Mouse (Mus musculus) heart, adult 18-20 months (tissue): ENCODE data around the gene Cbx5. TPM values are rescaled to one million over a fixed set of nuclear protein-coding genes. Genes with fewer than 3 reads are reported as not detected.
A peak's percentile ranks its signal among the peaks of the same experiment; 100 is the strongest.

Experiments
- DNase-seq, 2 experiments: peaks; one replicate each; pipeline ENCODE4 v3.0.0; 2021 to 2022; ENCODE audit warnings: mixed read lengths in 1 of 2
- total RNA-seq, 2 experiments: library from RNA; stranded (reverse); gene quantifications; 2 replicates each; pipeline ENCODE4 v1.2.3; 2021

Gene Cbx5
- total RNA-seq, 2 experiments from 2014 or later = 49.8 to 53.1 TPM

GRCm38 (mm10) chr15:103214971-103215907, 24.4 kb downstream of the Cbx5 start:
- peak; percentile 87 to 91 for DNase-seq

- peak; percentile 34 to 35 for DNase-seq
Measured at GRCm38 (mm10) chr15:103214149-103214548, 25.5 kb downstream of the Cbx5 start.

- peak in 1 of 2 experiments; percentile 36 for DNase-seq
Measured at GRCm38 (mm10) chr15:103205156-103205555, 34.5 kb downstream of the Cbx5 start.

- peak; percentile 82 to 86 for DNase-seq
Measured at GRCm38 (mm10) chr15:103202088-103202793, 37.4 kb downstream of the Cbx5 start.

- no peak for DNase-seq
Measured at GRCm38 (mm10) chr15:103197785-103198184, 41.8 kb downstream of the Cbx5 start.

GRCm38 (mm10) chr15:103196835-103197234, 42.8 kb downstream of the Cbx5 start:
- DNase-seq = no peak

GRCm38 (mm10) chr15:103193606-103194005, 46.0 kb downstream of the Cbx5 start:
- DNase-seq = peak; percentile 41 to 64

- DNase-seq = peak in 1 of 2 experiments; percentile 65
Measured at GRCm38 (mm10) chr15:103190531-103191462, 48.8 kb downstream of the Cbx5 start.

- no peak for DNase-seq
Measured at GRCm38 (mm10) chr15:103190083-103190482, 49.5 kb downstream of the Cbx5 start.

GRCm38 (mm10) chr15:103187803-103188202, 51.8 kb downstream of the Cbx5 start:
- DNase-seq = no peak

- DNase-seq = peak; percentile 58 to 76
Measured at GRCm38 (mm10) chr15:103185462-103186198, 54.0 kb downstream of the Cbx5 start.

- peak in 1 of 2 experiments; percentile 36 for DNase-seq
Measured at GRCm38 (mm10) chr15:103183651-103184610, 55.7 kb downstream of the Cbx5 start.

GRCm38 (mm10) chr15:103183135-103183534, 56.5 kb downstream of the Cbx5 start:
- peak; percentile 54 to 76 for DNase-seq

GRCm38 (mm10) chr15:103182166-103182790, 57.3 kb downstream of the Cbx5 start:
- peak; percentile 75 to 85 for DNase-seq

- no peak for DNase-seq
Measured at GRCm38 (mm10) chr15:103180406-103180805, 59.2 kb downstream of the Cbx5 start.

GRCm38 (mm10) chr15:103178767-103179166, 60.8 kb downstream of the Cbx5 start:
- DNase-seq = no peak

GRCm38 (mm10) chr15:103178137-103178536, 61.5 kb downstream of the Cbx5 start:
- DNase-seq = peak in 1 of 2 experiments; percentile 61

GRCm38 (mm10) chr15:103177611-103178041, 62.0 kb downstream of the Cbx5 start:
- no peak for DNase-seq

- DNase-seq = peak; percentile 86 to 94
Measured at GRCm38 (mm10) chr15:103176874-103177421, 62.7 kb downstream of the Cbx5 start.
